Mouse (Mus musculus): Measurements from ENCODE around the gene Hist2h2aa2.

DNA sequence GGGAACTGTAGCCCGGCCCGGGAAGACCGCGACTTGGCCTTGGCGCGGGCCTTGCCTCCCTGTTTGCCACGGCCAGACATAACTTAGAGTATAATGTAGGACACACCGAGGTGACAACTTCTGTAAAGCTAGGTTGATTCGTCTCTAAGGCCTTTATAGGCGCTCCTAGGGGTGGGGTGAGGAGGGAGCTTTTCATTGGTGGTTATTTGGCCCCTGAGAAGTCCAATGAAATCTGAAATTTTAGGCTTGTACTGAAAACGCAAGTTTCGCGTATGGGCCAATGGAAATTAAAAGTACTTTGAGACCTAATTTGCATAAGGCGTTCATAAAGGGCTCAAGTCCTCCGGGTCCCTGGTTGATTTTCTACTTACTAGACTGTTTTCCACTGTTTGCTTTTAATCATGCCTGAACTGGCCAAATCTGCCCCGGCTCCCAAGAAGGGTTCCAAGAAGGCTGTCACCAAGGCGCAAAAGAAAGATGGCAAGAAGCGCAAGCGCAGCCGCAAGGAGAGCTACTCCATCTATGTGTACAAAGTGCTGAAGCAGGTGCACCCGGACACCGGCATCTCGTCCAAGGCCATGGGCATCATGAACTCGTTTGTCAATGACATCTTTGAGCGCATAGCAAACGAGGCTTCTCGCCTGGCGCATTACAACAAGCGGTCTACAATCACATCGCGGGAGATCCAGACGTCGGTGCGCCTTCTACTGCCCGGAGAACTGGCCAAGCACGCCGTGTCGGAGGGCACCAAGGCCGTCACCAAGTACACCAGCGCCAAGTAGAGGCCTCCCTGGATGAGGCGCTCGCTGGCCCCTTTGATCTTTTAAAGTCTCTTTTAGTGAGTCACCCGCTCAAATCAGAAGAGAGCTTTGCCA, 19.1 kb downstream of the Hist2h2aa2 start, which contains the start of the genes Hist2h2ac and Hist2h2be:
- peak; percentile 89 for TF ChIP-seq POLR2A (IDR thresholded peaks at IDR 0.05; ENCODE audit: borderline replicate concordance, extremely low read depth, low read depth, low read length)
- no peak for TF ChIP-seq CTCF (IDR thresholded peaks at IDR 0.05; ENCODE audit: insufficient read depth, low read length)
